Mouse (Mus musculus) left cerebral cortex, postnatal 36 days (tissue): ENCODE measurements around the gene Tnip3. TPM values are rescaled to one million over a fixed set of nuclear protein-coding genes. Genes with fewer than 3 reads are reported as not detected.

Experiments used
- DNase-seq, 2 experiments: peaks; one replicate each; pipeline ENCODE4 v3.0.0; 2021 to 2022; ENCODE audit warnings: low spot score in 2 of 2, mixed read lengths in 1 of 2
- intact Hi-C: fragments of 180-260 bp; cut with DNase I; formaldehyde crosslinking; loops from one replicate; pipeline ENCODE4 v1.15.1; 2025
- total RNA-seq, 2 experiments: library from RNA; stranded (reverse); gene quantifications; 2 replicates each; pipeline ENCODE4 v1.2.3; 2021

The Tnip3 gene
- total RNA-seq, 2 experiments from 2014 or later = 0.30 TPM; not detected in 1

DNA sequence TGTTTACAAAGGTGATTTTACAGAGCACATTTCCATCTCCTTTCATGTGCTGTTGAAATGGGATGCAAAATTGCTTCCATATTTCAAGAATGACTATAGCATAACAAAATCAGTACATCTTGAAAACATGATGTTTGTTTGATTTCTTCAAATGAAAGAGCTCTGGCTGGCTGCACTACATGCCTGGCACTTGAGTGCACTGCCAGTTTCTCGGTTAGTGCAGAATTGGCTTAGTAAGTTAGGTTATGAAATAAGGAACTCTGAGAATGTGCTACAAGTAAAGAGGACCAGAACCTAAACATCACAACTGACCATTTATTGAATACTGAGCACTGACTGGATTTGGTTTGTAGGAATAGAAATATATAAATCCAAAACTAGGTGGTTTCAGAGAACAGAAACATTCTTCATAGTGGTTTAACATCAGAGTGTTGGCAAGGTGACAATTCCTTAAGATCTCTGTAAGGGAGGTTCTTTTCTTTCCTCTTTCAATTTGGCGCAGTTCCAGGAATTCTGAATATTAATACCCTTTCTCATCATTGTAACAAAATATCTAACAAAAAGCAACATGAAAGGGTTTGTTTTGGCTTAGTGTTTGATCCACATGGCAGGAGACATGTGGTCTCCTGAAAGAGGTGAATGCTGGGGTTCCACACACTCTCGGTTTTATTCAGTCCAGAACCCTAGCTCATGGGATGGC, 98.1 kb downstream of the Tnip3 start:
- intact Hi-C loops = no loop called here
- no peak for DNase-seq

GRCm38 (mm10) chr6:65630578-65630977, 105.5 kb downstream of the Tnip3 start:
- intact Hi-C loops = no loop called here
- DNase-seq = no peak

DNA sequence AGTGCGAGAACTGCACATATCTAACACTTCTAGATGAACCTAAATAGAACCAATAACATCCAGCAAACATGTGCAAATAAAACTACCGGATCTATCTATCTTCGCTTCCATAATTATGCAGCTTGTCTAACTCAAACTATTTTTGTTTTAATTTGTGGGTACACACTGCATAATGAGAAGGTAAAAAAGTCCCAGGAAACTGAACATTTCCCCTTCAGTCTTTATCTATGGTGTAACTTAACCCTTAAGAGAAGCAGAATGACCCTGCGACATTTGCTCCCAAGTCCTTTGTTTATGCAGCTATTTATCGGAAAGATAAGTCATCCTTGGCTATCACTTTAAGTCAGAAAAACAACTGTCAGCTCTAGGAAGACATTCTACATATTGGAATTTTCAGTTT, 107.1 kb downstream of the Tnip3 start:
- no peak for DNase-seq
- intact Hi-C loops = no loop called here

- intact Hi-C loops = no loop called here
- no peak for DNase-seq
Measured at GRCm38 (mm10) chr6:65642431-65642830, 117.3 kb downstream of the Tnip3 start.

- DNase-seq = no peak
- intact Hi-C loops = no loop called here
Measured at GRCm38 (mm10) chr6:65644110-65644509, 119.0 kb downstream of the Tnip3 start.

GRCm38 (mm10) chr6:65646408-65646807, 121.3 kb downstream of the Tnip3 start:
- no peak for DNase-seq
- intact Hi-C loops = no loop called here

- intact Hi-C loops = no loop called here
- DNase-seq = no peak
Measured at GRCm38 (mm10) chr6:65647731-65648130, 122.6 kb downstream of the Tnip3 start.

DNA sequence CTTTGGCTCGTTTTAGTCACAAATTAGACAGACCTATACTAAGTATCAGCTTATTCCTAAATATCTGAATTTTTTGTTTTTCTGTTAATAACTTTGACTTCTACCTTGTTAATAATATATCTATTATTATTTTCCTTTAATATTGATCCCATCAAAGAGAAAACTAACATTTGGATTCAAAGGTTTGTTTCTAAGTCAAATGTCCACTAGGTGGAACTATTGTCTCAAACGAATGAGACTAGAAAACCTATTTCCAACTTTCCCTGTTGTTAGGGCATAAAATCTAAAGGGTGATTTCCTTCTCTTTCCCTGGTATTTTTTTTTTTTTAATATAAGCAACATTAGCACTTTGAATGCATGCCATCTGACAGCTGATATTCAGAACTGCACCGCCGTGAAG, 126.3 kb downstream of the Tnip3 start:
- intact Hi-C loops = loop anchor here (2.0 to 5.0 kb wide), 2 partner anchors 816 to 879 kb away; no protein-coding TSS in a partner anchor
- no peak for DNase-seq

DNA sequence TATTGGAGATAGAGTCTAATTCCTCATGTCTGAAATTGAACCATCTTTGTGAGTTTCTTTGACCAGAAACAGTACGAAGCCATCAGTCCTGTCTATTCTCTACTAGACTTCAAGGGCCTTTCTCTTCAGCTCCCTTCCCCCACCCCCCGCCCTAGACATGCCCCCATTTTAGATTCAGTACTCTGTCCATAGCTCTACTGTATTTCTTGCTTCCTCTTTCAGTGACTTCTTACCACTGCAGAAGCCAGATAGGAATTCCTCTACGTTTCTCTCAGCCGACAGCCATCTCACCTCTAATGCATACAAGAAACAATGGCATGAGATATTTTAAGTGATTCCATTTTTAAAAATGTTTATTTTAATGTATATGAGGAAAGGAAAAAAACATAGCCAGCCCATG, 136.2 kb downstream of the Tnip3 start:
- no peak for DNase-seq
- intact Hi-C loops = no loop called here

DNA sequence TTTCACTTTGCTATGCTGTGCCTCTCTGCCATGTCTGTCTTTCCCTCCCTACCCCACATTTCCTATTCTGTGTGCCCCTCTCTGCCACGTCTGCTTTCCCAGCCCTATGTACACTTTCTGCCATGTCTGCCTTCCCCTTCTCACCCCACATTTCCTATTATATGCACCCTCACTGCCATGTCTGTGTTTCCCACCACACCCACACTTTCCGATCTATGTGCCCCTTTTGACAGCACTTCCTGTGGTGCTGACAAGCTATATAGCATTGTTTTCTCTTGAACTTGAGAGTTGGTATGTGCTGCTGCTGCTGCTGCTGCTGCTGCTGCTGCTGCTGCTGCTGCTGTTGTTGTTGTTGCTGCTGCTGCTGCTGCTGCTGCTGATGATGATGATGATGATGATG, 136.9 kb downstream of the Tnip3 start:
- intact Hi-C loops = no loop called here
- no peak for DNase-seq

DNA sequence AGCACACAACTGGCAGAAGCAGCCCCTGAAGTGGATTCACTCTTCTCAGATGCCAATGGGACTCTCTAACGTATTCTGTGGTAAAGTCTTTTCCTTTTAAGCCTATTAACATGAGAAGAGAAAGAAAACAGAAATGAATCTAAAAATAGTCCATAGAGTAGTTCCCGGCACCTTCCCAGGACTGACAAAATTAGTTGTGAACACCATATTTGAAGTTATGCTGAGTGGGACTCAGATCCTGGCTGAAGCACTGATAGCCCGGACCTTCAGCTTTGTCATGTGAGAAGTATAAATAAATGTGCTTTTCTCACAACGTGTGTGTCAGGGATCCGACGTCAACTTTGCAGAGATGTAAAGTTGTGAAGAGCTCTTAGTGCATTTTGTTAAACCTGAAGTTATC, 138.9 kb downstream of the Tnip3 start:
- no peak for DNase-seq
- intact Hi-C loops = no loop called here

- intact Hi-C loops = no loop called here
- no peak for DNase-seq
Measured at GRCm38 (mm10) chr6:65666295-65666694, 141.2 kb downstream of the Tnip3 start.

DNA sequence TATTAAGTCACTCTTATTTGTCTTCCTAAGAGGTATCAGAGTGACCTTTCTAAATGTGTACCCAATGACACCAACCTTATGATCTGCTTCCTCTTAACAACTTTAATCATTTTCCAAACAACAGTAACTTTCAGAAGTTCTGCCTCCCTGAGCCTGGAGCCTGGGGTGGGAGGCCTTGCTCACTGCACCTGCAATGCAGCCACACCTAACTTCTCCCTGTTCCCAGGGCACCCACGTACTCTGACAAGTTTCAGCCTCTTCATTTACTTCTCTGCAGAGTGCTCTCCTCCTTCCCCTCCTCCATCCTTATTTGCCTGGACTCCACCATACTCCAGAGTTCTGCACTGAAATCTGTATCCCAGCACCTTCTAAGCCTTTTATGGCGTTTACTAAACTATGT, 144.9 kb downstream of the Tnip3 start:
- no peak for DNase-seq
- intact Hi-C loops = no loop called here

- intact Hi-C loops = no loop called here
- no peak for DNase-seq
Measured at GRCm38 (mm10) chr6:65670981-65671411, 145.9 kb downstream of the Tnip3 start.

- peak; percentile 36 to 41 for DNase-seq
- intact Hi-C loops = no loop called here
Measured at GRCm38 (mm10) chr6:65671451-65671850, 146.3 kb downstream of the Tnip3 start, which contains the start of gene Ndnf. TSS of gene Ndnf (plus strand) at chr6:65671590.

DNA sequence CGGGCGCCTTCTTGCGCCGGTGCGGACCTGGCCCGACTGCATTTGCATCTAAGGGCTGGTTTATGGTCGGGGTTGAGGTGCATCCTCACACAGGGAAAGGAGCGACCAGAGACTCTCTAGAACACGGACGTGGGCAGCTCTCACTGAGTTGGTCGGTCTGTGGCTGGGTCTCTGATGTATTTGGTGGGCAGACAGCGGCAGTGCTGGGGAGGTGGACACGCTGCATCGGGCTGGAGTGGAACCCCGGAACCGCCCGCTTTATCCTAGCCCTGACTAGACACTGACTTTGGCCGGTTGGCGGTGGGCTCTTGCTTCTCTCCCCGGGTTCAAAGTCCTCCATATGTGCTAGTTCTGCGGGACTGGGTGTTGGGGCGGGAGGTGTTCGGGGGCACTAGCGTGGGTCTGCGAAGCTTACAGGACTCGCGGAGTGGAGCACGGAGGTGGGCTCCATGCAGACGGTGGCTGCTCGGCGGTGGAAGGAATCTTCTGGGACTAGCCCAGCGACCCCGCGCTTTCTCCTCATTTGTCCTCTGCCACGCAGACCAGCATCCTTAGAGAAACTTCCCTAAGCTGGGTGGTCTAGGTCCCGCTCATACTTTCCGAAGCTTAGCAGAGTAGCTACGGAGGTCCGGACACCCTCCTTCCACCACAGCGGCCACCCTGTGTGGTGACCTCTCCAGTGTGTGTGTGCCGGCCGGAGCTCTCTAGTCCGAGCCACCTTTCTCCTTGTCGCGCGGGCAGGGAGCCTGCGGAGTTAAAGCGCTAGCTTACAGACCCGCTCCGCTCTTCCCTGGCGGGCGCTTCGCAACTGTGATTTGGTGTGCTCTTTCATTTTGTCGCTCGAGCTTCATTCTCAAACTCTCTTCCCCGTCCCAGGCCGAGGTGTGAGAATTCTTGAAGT, 147.3 kb downstream of the Tnip3 start:
- intact Hi-C loops = no loop called here
- peak; percentile 5 to 10 for DNase-seq

Other genes starting within 250 kb of the Tnip3 start
- gene C130060K24Rik, start 144.2 kb upstream of the Tnip3 start, total RNA-seq = under 1 TPM; 0.15 to 0.52 TPM
- gene Ndnf, start 146.3 kb downstream of the Tnip3 start, total RNA-seq = 10 to 100 TPM in 1 of 2 experiments, 1 to 10 TPM in 1; 9.2 to 13.1 TPM